Mouse (Mus musculus) liver, postnatal 0 days (tissue): ENCODE results near the gene Nlrc5.

Source experiments
- CTCF ChIP-seq: sonication (generic); IDR thresholded peaks from 2 replicates; pipeline ENCODE4 v1.5.1; 2016; ENCODE audit warnings: antibody characterized with exemption, low read depth
- EP300 ChIP-seq: IDR thresholded peaks from 2 replicates; pipeline ENCODE4 v1.6.1; 2016; ENCODE audit warnings: antibody characterized with exemption, low read depth, mild to moderate bottlenecking

- TF ChIP-seq CTCF (no peak), EP300 (no peak)
These were observed 5.5 kb downstream of the Nlrc5 start for GRCm38 (mm10) chr8:94439691-94440090.
